Mouse (Mus musculus): ENCODE results near the gene Etnk1.

The Etnk1 gene

DNA sequence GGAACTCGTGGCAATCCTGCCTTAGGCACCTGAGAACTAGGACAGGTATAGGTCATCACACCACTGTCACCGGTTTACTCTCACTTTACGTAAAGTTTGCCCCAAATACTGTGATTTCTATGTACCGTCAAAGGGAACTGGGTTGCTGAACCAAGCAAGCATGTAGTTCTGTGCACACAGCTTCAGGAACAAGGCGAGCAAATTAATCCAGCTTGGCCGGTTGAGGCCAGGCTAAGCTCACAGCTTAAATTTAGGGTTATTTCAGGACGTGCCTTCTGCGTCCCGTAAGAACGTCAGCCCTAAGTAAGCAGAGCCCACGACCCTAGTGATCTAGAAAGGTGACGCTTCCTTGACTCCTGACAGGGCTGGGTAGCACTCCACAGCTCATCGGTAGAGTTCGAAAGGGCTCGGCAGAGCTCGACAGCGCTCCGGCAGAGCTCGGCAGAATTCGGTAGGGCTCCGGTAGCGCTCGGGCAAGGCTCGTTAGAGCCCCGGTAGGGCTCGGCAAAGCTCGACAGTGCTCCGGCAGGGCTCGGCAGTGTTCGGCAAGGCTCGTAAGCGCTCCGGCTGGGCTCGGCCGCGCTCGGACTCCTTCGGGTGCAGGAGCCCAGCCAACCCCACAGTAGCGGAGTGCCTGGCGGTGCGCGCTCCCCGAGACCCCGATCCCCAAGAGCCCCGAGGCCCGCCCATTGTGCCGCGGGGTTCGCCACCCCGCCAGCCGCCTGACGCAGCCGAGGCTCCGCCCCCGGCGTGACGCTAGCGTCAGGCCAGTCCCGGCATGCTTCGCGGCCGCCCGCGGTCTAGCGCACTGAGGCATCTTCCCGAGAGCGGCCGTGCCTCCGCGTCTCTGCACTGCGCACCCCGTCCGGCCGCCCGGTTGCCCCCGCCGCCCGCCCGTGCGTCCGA lies at the start of gene Etnk1:
TSS of gene Etnk1 (plus strand) at position 770 of the 906 bp plus-strand sequence.
- DNase-seq, result peak; percentile 97

DNA sequence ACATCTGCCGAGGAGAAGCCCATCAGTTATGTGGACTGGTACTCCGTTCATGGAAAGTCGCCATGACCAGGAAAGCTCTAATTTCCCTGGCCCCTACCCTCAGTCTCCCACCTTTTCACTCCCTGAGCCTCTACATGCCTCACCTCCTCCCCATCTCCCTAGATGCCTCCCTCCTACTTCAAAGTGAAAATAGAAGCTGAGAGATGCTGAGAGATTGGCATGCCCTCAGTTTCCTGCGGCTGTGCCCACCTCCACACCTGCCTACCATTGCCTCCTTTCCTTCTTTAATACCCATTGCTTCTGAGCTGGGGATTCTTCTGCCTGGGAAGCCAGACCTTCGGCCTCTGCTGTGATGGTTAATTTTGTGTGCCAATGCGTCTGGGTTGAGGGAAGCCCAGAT lies 47.7 kb upstream of the Etnk1 start:
- no peak for DNase-seq

DNA sequence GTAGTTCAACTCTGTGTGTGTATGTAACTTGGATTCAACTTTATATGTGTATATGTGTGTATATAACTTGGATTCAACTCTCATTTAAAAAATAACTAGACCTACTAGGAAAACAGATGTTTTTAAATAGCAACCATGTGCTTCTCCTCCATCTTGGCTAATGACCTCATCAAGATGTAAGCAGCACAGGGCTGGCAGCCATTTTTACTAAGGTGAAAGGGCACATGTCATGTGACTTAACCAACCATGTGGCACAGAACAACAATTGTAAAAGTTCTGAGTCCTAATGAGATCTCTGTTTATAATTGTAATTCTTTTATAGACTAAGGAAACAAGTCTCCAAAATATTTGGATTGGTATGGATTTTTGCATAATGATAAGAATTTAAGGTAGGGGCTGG lies 41.3 kb upstream of the Etnk1 start:
- no peak for DNase-seq

- DNase-seq, result no peak
Observed at GRCm38 (mm10) chr6:143129466-143129865, 37.6 kb upstream of the Etnk1 start.

GRCm38 (mm10) chr6:143129952-143130351 lies 37.1 kb upstream of the Etnk1 start:
- DNase-seq, result no peak

- DNase-seq, result no peak
Observed at GRCm38 (mm10) chr6:143130411-143130810, 36.6 kb upstream of the Etnk1 start.

DNA sequence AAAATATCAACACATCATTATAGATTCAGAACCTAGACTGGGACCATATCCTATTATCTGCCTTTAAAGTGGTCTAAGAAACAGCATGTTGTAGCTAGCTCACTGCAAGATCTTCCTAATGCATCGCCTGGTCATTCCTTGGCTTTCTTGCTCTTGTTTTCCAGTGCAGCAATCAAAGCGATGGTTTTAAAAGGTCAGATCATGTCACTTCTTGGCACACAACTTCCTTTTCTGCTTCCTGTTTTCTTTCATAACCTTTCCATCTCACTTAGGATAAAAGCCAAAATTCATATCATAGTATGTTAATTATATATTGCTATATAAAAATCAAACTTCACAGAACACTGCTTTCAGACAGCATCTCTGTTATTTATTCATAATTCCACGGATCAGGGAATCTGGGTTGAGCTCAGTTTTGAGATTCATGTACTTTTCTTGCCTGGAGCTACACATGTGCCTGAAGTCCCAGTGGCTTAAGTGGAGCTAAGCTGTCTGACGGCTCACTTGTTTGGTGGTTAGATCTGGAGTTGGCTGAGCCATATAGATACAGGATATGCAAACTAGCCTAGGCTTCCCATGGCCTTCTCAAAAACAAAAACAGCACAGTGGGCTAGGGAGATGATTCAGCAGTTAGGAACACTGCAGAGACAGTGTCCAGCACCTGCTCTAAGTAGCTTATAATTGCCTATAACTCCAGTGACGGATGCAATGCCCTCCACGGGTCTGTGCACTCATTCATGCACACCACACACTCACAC lies 34.9 kb upstream of the Etnk1 start:
- no peak for DNase-seq

- no peak for DNase-seq
Observed at GRCm38 (mm10) chr6:143133150-143133549, 33.9 kb upstream of the Etnk1 start.

DNA sequence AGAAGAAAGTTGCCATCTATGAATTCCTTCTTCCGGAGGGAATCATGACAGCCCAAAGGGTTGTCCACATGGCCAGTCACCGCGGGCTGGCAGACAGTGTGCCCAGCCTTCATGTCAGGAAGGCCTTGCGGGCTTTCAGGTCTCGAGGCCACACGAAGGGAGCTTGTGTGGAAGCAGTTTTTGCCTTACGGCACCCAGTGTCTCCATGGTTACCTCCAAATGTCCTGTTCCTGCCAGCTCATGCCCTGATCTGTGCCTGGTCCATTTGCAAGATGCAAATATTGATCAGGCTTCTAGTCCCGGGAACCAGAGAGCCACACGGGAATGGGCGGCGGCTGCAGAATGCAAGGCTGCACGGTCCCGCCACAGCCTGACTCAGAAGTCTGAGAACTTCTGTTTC lies 31.9 kb upstream of the Etnk1 start:
- no peak for DNase-seq

- DNase-seq, result no peak
Observed at GRCm38 (mm10) chr6:143136688-143137087, 30.3 kb upstream of the Etnk1 start.

DNA sequence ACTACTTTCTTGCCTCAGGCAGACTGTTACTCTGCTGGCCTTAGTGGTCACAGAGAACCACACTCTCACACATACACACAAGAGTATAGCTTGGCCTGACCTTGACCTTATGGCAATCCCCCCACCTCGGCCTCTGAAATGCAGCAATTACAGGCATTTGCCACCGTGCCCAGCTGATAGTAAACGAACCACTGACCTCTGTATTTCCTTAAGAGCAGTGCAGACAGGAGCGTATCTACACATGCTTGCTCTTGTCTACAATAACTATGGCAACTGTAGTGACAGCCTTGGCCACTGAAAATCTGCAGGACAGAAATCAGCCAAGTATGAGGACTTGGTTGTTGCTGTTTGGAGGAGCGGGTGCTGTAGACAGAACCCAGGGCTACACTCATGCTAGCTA lies 29.7 kb upstream of the Etnk1 start:
- no peak for DNase-seq

GRCm38 (mm10) chr6:143139417-143139816 lies 27.6 kb upstream of the Etnk1 start:
- no peak for DNase-seq

DNA sequence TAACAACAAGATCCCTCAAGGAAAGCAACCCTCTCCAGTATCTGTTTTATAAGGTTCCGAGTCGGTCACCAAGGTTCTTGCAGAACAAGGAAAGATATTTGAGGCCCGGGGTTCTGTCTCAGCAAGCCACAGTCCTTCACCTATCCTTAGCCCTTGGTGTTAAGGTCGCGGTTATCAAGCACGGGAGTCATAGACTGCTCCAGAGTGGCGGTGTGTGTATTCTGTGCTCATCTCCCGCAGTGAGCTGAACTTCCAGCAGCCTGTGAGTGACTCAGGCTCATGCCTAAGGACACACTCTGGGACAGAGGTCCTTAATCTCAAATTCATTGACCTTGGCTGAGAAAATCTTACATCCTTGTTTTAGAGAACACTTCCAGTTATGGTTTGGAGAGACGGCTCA lies 26.1 kb upstream of the Etnk1 start:
- no peak for DNase-seq

DNA sequence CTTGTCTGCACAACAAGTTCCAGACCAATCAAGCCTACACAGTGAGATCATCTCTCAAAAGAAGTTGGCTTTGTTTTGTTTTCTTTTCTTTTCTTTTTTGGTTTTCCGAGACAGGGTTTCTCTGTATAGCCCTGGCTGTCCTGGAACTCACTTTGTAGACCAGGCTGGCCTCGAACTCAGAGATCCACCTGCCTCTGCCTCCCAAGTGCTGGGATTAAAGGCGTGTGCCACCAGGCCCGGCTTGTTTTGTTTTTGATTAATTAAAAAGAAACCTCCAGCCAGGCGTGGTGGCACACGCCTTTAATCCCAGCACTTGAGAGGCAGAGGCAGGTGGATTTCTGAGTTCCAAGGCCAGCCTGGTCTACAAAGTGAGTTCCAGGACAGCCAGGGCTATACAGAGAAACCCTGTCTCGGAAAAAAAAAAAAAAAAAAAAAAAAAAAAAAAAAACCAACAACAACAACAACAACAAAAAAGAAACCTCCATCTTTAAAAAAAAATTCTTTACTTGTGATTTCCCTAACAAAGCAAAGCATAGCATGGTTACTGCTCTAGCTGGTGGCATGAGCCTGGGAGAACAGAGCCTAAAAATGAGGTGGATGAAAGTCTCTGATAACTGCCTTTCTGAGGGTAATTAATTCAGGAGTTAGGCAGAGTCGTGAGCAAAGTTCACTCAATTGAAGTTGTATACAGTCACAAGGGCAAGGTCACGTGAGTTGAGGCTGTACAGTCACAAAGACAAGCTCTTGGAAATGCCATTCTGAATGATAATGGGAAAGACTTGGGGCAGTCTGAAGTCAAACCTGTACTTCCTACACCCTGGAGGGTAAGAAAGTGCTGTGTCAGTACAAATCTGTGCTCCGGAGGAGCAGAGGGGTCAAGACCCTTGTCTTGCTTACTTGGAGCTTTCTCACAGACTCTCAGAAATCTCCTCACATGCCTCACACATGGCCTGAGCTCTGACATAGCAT lies 25.1 kb upstream of the Etnk1 start:
- peak; percentile 67 for DNase-seq

GRCm38 (mm10) chr6:143142861-143143260 lies 24.2 kb upstream of the Etnk1 start:
- no peak for DNase-seq

DNA sequence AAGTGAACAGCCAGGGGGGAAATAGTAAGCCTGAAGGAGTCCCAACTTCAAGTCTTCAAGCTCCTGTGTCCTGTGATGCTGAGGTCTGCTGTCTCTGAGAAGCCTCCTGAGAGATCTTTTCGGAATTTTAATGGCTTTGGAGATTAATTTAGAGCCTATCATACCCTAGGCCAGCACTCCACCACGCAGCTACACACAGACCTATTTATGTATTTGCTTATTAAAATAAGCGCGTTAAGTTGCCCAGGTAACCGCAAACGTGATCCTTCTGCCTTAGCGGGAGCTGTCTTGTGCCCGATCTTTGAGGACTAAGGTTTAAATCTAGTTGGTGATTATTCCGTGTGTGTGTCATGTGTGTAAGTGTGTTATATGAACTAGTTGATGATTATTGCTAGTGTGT lies 23.7 kb upstream of the Etnk1 start:
- DNase-seq, result no peak

- DNase-seq, result no peak
Observed at GRCm38 (mm10) chr6:143143775-143144273, 23.2 kb upstream of the Etnk1 start.

DNA sequence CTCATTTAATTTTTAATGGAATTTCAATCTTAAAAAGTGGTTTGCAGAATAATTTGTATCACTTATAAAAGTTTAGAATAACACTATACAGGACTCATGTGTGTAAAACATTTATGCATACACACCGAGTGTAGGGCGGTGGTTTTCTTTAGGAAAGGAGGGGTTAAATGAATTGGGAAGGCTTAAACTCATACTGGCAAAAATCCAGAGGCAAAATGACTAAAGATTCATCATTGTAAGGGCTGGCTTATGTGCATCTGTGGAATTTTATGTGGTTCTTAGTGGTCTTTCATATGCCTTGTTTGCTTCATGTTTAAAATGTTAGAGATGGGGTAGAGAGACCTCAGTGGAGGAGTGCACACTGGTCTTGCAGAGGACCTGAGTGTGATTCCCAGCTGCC lies 22.5 kb upstream of the Etnk1 start:
- no peak for DNase-seq

GRCm38 (mm10) chr6:143145051-143145450 lies 22.0 kb upstream of the Etnk1 start:
- DNase-seq, result peak; percentile 64

DNA sequence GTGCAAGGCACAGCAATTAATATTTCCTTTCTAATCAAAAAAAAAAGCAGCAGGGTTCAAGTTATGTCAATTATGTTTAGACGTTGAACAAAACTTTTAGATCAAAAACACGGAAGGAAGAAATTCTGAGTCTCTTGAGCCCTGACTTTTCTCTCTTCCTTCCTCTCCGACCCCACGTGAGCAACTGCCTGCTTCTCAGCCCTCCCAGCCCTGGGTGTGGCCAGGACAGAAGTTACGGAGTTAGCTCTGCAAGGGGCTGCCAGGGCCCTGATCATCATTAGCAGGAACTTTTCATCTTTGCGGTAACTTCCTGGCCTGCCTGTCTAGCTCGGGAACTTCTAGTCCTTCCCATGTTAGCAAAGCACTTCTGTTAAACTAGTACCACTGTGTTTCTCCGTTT lies 20.3 kb upstream of the Etnk1 start:
- DNase-seq, result peak; percentile 62

DNA sequence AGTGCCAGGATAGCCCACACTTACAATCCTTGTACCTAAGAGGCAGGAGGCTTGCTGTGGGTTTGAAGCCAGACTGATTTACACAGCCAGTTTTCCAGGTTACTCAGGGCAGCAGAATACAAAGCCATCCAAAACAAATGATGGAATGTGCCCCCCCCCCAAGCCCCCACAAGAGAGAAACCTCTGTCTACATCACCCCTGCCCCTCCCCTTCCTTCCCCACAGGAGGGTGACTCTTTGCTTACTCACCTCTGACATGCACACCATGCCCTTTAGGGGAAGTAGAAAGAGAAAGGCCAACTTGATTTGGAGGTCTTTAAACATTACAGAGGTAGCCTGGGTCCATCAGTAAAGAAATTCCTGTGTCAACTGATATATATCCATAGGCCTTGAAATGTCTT lies 18.2 kb upstream of the Etnk1 start:
- peak; percentile 48 for DNase-seq

GRCm38 (mm10) chr6:143149766-143150291 lies 17.2 kb upstream of the Etnk1 start:
- peak; percentile 36 for DNase-seq

Measured in kidney, postnatal 14 days (tissue).